Mouse (Mus musculus) neural tube, embryonic 15.5 days (tissue): Measurements from ENCODE around the gene Gm765. TPM values are rescaled to one million over a fixed set of nuclear protein-coding genes. Genes with fewer than 3 reads are reported as not detected.

Source experiments
- ATAC-seq: fragments of 200-750 bp; cut with Nextera tagmentation; 2 replicates; pipeline ENCODE4 v1.8.0; 2017; ENCODE audit warnings: mild to moderate bottlenecking, moderate TSS enrichment, moderate library complexity; ENCODE audit not compliant: low FRiP score
- H3K27ac ChIP-seq: fragments of 300-500 bp; sonication (generic); replicated peaks from 2 replicates; pipeline ENCODE4 v1.5.1; 2015; ENCODE audit warnings: mild to moderate bottlenecking, inconsistent platforms
- H3K27me3 ChIP-seq: fragments of 300-500 bp; sonication (generic); replicated peaks from 2 replicates; pipeline ENCODE4 v1.6.1; 2015; ENCODE audit warnings: inconsistent platforms
- H3K36me3 ChIP-seq: fragments of 300-500 bp; sonication (generic); 2 replicates; pipeline ENCODE4 v1.6.1; 2015; ENCODE audit warnings: inconsistent platforms
- H3K4me1 ChIP-seq: fragments of 300-500 bp; sonication (generic); 2 replicates; pipeline ENCODE4 v1.6.1; 2015; ENCODE audit warnings: inconsistent platforms
- H3K4me2 ChIP-seq: fragments of 300-500 bp; sonication (generic); 2 replicates; pipeline ENCODE4 v1.6.1; 2015; ENCODE audit warnings: inconsistent platforms, mild to moderate bottlenecking, moderate library complexity
- H3K4me3 ChIP-seq: fragments of 300-500 bp; sonication (generic); replicated peaks from 2 replicates; pipeline ENCODE4 v1.5.1; 2015; ENCODE audit warnings: mild to moderate bottlenecking, inconsistent platforms
- H3K9ac ChIP-seq: fragments of 300-500 bp; sonication (generic); replicated peaks from 2 replicates; pipeline ENCODE4 v1.6.1; 2015; ENCODE audit warnings: mild to moderate bottlenecking, inconsistent platforms
- H3K9me3 ChIP-seq: fragments of 300-500 bp; sonication (generic); replicated peaks from 2 replicates; pipeline ENCODE4 v1.6.1; 2016; ENCODE audit warnings: inconsistent platforms
- WGBS: fragments of 180-500 bp; shearing (Covaris S2); methylation state at CpG from one replicate; pipeline ENCODE4 v1.1.7; 2015; ENCODE audit warnings: mixed read lengths; 5-methylcytosine and 5-hydroxymethylcytosine counted together
- polyA plus RNA-seq: library from polyadenylated mRNA; unstranded; fragments of >200 nt; fragmentation: Nextera tagmentation; extraction: Ambion mirVana; gene quantifications from 2 replicates; pipeline ENCODE4 v1.2.1, GENCODE M21; 2015

Gm765 gene
- polyA plus RNA-seq, 1 experiment from 2014 or later: 0.19 TPM

DNA sequence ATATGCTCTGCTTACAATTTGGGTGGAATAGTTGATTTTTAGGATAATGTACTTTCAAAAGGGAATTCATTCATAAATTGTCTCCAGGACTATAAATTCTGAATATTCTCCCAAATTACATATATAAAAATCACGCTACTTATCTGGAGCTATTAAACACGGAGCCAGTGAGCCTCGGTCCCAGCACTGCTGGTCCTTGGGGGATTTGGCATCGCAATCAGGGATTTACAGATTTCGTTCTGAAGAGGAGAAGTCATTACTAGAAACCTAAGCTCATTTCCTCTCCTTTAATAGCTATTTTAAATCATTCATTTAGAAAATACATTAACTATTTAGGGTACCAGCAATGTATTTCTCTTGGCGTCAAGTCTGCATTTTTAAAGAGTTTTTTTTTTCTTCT lies 55.0 kb downstream of the Gm765 start:
- no peaks in the 10 kb centered on the region for H3K36me3 ChIP-seq
- 0 out of 2 replicates have a peak, but pooled peaks cover 2% of the 10 kb centered on the region for H3K27me3 ChIP-seq
- 29% methylated on average over 6 of the region's 6 CpGs for WGBS
- no peak overlapping the region for H3K27ac ChIP-seq
- no peaks in the 10 kb centered on the region for H3K9me3 ChIP-seq
- H3K4me3 ChIP-seq: no peak overlapping the region
- 0 out of 2 replicates have a peak overlapping the region, but pooled peaks have one; percentile 25 for H3K4me2 ChIP-seq
- no peak overlapping the region for H3K9ac ChIP-seq
- H3K4me1 ChIP-seq: 0 out of 2 replicates have a peak, but pooled peaks cover 6% of the 10 kb centered on the region
- ATAC-seq: no peak

- Histone ChIP-seq H3K27ac (no peak overlapping the region), H3K4me2 (no peak overlapping the region), H3K27me3 (0 out of 2 replicates have a peak, but pooled peaks cover 2% of the 10 kb centered on the region), H3K9me3 (no peaks in the 10 kb centered on the region), H3K9ac (no peak overlapping the region), H3K4me3 (no peak overlapping the region), H3K4me1 (0 out of 2 replicates have a peak, but pooled peaks cover 6% of the 10 kb centered on the region), H3K36me3 (no peaks in the 10 kb centered on the region)
- WGBS: 83% methylated on average over 2 of the region's 2 CpGs
- ATAC-seq: no peak
These were observed 57.4 kb downstream of the Gm765 start for GRCm38 (mm10) chr6:98285190-98285589.

- Histone ChIP-seq H3K4me3 (no peak overlapping the region), H3K9me3 (no peaks in the 10 kb centered on the region), H3K27ac (no peak overlapping the region), H3K9ac (no peak overlapping the region), H3K4me1 (0 out of 2 replicates have a peak, but pooled peaks cover 6% of the 10 kb centered on the region), H3K36me3 (no peaks in the 10 kb centered on the region), H3K4me2 (no peak overlapping the region), H3K27me3 (0 out of 2 replicates have a peak, but pooled peaks cover 2% of the 10 kb centered on the region)
- no peak for ATAC-seq
- WGBS: 82% methylated on average over 4 of the region's 4 CpGs
These were observed 59.8 kb downstream of the Gm765 start for GRCm38 (mm10) chr6:98282791-98283190.

DNA sequence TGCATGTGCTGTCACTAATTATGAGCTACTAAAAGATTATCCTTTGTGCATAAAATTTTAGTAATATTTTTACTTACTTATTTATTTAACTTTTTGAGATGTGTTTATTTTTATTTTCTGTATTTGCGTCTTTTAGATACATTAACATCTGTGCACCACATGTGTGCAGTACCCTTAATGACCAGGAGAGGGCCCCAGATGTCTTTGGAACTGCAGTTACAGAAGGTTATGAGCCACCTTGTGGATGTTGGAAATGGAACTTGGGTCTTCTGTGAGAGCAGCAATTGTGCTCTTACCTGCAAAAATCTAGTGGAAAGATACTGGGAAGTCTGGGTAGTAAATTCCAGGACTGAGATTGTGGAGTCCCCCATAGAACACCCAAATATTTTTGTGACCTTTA lies 71.0 kb downstream of the Gm765 start:
- Histone ChIP-seq H3K4me3 (no peak overlapping the region), H3K27me3 (no peaks in the 10 kb centered on the region), H3K9me3 (no peaks in the 10 kb centered on the region), H3K27ac (no peak overlapping the region), H3K4me2 (no peak overlapping the region), H3K9ac (no peak overlapping the region), H3K36me3 (no peaks in the 10 kb centered on the region), H3K4me1 (no peaks in the 10 kb centered on the region)
- 83% methylated on average over 1 of the region's 1 CpGs for WGBS
- ATAC-seq: no peak

DNA sequence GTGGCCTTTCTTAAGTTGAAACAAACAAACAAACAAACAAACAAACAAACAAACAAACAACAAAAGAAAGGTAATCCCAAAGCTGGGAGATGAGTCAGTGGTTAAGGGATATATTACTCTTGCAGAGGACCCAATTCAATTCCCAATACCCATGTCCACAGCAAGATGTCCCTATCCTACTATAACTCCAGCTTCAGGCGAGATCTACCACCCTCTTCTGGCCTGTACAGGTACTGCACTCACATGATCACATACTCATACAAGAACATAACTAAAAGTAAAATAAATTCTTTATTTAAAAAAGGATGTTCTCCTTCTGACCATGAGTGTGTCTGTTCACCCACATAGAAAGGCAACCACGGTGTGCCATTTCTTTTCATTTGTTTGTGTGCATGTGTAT lies 79.6 kb downstream of the Gm765 start:
- no peaks in the 10 kb centered on the region for H3K36me3 ChIP-seq
- H3K9me3 ChIP-seq: no peaks in the 10 kb centered on the region
- no peak overlapping the region for H3K27ac ChIP-seq
- H3K4me3 ChIP-seq: no peak overlapping the region
- WGBS: 63% methylated on average over 2 of the region's 2 CpGs
- H3K27me3 ChIP-seq: no peaks in the 10 kb centered on the region
- H3K4me2 ChIP-seq: no peak overlapping the region
- H3K4me1 ChIP-seq: no peaks in the 10 kb centered on the region
- H3K9ac ChIP-seq: no peak overlapping the region
- ATAC-seq: no peak

DNA sequence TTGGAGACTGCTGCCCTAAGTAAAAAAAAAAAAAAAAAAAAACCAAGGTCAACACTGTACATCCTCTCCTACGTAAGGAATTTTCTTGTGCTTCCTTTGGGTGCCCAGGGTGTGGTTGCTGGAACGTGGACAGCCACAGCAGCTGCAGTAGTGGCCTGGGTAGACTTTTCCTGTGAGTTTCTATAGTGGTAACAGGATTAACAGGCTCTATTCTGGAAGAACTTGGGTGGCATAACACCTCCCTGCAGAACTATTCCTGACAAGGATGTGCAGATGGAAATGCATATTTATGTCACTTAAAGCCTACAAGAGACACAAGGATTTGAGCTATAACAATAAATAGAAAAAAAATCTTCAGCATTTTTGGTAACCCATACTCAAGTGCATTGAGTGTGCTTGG lies 83.5 kb downstream of the Gm765 start:
- Histone ChIP-seq H3K36me3 (no peaks in the 10 kb centered on the region), H3K27ac (no peak overlapping the region), H3K4me2 (no peak overlapping the region), H3K9ac (no peak overlapping the region), H3K4me3 (no peak overlapping the region), H3K27me3 (no peaks in the 10 kb centered on the region), H3K4me1 (peaks cover 8% of the 10 kb centered on the region; the same call in 1 of the 2 replicates), H3K9me3 (no peaks in the 10 kb centered on the region)
- ATAC-seq: no peak
- 79% methylated on average over 2 of the region's 2 CpGs for WGBS

DNA sequence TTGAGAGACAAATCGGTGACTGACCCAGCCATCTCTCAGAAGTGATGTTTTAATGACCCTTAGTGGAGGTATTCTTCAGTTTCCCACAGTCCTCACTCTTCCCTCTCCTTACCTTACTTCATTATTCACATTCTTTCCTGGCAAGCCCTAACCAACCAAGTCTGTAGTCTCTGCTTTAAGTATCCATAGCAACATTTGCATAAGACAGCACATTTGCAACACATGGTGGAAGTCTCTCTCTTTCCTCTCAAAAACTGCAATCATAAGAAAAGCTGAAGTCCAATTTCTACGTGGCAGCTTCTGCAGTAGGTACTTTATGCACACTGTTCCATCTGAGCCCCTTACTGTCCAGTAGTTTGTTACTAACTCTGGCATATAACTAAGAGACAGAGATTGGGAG lies 96.1 kb downstream of the Gm765 start:
- Histone ChIP-seq H3K4me2 (no peak overlapping the region), H3K9ac (no peak overlapping the region), H3K9me3 (no peaks in the 10 kb centered on the region), H3K36me3 (no peaks in the 10 kb centered on the region), H3K4me3 (no peak overlapping the region), H3K27ac (no peak overlapping the region), H3K27me3 (0 out of 2 replicates have a peak, but pooled peaks cover 3% of the 10 kb centered on the region), H3K4me1 (peaks cover 4% of the 10 kb centered on the region)
- WGBS: 74% methylated on average over 2 of the region's 2 CpGs
- no peak for ATAC-seq

DNA sequence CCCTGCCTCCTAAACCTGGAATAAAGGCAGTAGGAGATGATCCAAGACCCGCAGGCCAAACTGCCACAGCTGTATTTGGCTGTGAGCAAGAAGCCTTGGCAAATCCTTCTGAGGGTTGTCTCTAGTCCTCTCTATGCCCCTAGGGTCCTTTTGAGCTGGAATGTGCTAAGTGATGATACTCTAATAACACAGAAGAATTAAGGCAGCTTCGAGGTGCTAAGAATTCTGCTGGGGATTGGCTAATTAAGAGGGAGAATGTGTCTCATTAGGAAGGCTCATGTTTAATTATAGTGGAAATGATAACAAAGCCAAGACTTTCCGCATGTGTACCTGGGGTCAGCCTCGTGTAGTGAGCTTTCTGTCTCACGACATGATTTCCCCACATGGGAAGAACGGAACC lies 99.4 kb downstream of the Gm765 start:
- H3K9ac ChIP-seq: no peak overlapping the region
- ATAC-seq: no peak
- 35% methylated on average over 6 of the region's 6 CpGs for WGBS

GRCm38 (mm10) chr6:98240561-98241272 lies 101.8 kb downstream of the Gm765 start:
- Histone ChIP-seq H3K4me3 (no peak overlapping the region), H3K4me1 (peaks cover 4% of the 10 kb centered on the region), H3K9me3 (no peaks in the 10 kb centered on the region), H3K27ac (no peak overlapping the region), H3K9ac (no peak overlapping the region), H3K36me3 (no peaks in the 10 kb centered on the region), H3K4me2 (no peak overlapping the region), H3K27me3 (no peaks in the 10 kb centered on the region)
- ATAC-seq: no peak
- WGBS: 84% methylated on average over 8 of the region's 8 CpGs

More for the DNA sequence above, 99.4 kb downstream of the Gm765 start:
- no peak overlapping the region for H3K27ac ChIP-seq
- no peaks in the 10 kb centered on the region for H3K36me3 ChIP-seq
- H3K4me2 ChIP-seq: no peak overlapping the region
- peaks cover 4% of the 10 kb centered on the region for H3K4me1 ChIP-seq
- H3K27me3 ChIP-seq: 0 out of 2 replicates have a peak, but pooled peaks cover 3% of the 10 kb centered on the region
- no peak overlapping the region for H3K4me3 ChIP-seq
- no peaks in the 10 kb centered on the region for H3K9me3 ChIP-seq

DNA sequence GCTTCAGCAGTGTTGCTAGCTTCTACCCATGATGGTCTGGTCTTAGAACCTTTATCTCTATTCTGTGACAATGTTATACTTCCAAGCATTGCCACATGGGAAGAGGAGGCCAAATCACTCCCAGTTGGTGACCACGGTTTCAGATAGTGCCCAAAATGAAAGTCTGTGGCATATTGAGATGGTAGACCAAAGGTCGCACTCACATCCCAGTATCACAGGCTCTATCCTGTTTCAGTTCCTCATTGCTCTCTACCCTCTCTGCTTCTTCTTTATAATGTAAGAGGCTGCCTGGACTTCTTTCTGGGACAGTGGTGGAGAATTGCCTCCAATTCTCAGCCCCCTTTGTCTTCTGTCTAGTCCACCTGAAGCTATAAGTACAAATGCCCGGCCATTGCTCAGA lies 108.5 kb downstream of the Gm765 start:
- Histone ChIP-seq H3K27ac (no peak overlapping the region), H3K9me3 (no peaks in the 10 kb centered on the region; the same call in 1 of the 2 replicates), H3K36me3 (no peaks in the 10 kb centered on the region), H3K4me3 (no peak overlapping the region), H3K27me3 (no peaks in the 10 kb centered on the region), H3K9ac (no peak overlapping the region), H3K4me1 (no peaks in the 10 kb centered on the region), H3K4me2 (no peak overlapping the region)
- WGBS: 93% methylated on average over 3 of the region's 3 CpGs
- no peak for ATAC-seq

GRCm38 (mm10) chr6:98223923-98224322 lies 118.6 kb downstream of the Gm765 start:
- H3K9me3 ChIP-seq: no peaks in the 10 kb centered on the region
- no peaks in the 10 kb centered on the region for H3K36me3 ChIP-seq
- H3K4me2 ChIP-seq: no peak overlapping the region
- no peaks in the 10 kb centered on the region for H3K4me1 ChIP-seq
- no peak for ATAC-seq
- H3K4me3 ChIP-seq: no peak overlapping the region
- no peaks in the 10 kb centered on the region for H3K27me3 ChIP-seq
- no peak overlapping the region for H3K27ac ChIP-seq
- WGBS: 96% methylated on average over 8 of the region's 8 CpGs
- H3K9ac ChIP-seq: no peak overlapping the region

DNA sequence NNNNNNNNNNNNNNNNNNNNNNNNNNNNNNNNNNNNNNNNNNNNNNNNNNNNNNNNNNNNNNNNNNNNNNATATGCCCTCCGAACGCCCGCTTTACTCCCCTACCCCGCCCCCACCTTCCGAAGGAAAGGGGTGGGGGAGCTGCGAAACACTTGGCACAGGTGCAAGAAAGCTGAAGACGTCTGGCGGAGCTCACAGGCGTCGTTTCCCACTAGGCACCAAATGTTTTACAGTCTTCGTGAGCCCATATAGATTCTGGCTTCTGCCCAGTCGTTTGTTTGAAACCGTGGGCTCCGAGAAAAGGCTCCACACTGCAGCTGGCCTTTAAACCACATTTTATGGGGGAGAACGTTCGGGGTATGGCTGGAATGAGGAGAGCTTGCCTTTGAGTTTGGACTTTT lies 120.6 kb downstream of the Gm765 start:
- Histone ChIP-seq H3K9ac (no peak overlapping the region), H3K27ac (no peak overlapping the region), H3K9me3 (no peaks in the 10 kb centered on the region), H3K4me1 (no peaks in the 10 kb centered on the region), H3K36me3 (no peaks in the 10 kb centered on the region), H3K4me2 (no peak overlapping the region), H3K27me3 (no peaks in the 10 kb centered on the region), H3K4me3 (no peak overlapping the region)
- 60% methylated on average over 16 of the region's 16 CpGs for WGBS
- no peak for ATAC-seq
